Mouse (Mus musculus): ENCODE measurements around the gene Rsph14.

The Rsph14 gene

DNA sequence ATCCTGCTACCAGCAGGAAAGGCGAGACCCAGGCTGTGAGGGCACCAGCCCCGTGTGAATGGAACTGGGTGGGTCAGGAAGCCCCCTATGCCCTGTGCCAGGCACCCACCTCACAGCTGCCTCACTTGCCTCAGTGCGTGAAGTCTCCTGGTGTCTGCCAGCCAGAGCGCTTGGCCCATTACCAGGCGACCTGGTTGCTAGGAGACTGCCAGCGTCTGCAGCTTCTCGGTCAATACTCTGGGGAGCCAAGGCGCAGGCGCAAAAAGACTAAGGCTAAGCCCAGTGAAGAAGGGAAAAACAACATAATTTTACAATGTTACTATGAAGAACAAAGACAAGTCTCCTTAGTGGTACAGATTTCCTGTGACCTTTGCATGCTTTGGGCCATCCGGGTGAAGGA is at the start of gene Rsph14:
TSS of gene Rsph14 (minus strand) at position 192 of the 400 bp plus-strand sequence.
- DNase-seq (ENCODE audit: low spot score), result peak; percentile 75

DNA sequence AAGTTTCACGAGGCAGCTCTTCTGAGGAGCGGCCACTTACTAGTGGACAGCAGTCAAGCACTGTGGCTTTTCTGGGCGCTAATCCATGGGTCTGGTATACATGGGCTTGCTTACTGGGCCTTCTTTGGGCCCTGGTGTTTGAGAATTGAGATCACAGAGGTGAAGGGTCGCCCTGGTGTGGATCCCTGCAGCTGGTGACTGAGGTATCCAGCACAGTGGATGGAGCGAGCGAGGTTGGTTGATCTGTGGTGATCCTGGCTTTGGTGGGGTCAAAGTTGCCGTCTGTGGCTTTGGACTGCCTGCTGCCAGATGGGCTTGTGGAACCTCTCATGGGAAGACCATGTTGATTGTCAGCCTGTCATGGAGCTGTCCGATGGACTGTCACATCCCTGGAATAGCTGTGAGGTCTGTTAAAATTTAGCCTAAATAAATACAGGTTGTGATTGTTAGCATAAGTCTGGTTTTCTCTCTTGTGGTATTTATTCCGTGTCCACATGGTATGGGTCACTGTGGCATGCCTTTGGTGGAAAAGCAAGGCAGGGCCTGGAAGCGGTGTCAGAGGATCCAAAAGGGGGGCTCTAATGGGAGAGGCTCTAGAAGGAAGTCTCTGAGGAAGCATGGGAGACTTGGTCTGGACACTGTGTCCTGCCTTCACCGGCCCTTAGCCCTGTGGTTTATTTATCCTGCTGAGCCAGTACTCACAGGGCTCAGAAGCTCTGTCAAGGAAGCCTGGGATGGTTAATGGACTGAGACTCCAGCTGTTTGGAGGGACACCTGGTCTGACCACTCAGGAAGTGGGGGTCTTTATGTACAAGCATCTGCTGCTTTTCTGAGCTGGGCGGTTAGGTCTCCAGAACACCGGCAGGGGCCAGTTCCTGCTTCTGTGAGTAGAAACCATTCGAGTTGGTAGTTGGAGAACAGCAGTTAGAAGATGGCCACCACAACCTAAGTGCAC is 46.1 kb upstream of the Rsph14 start:
- no peak for DNase-seq (ENCODE audit: low spot score)

DNA sequence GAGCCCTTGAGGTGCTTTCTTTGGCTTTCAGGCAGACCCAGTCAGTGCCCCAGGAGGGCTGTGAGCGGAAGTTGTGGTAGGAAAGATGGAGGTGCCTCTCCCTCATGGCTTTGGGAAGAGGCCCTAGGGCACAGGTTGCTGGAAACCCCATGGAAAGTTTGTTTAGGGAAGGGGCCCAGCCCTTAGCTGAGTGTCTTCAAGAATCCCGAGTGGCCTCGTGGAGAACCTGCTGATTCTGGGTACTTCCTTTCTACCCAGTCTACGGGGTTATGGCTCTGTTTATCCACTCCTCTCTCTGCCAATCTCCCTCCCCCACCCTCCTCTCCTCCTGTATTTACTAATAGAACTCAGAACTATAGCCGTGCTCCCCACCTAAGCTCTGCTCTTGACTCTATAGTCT is 43.3 kb upstream of the Rsph14 start:
- no peak for DNase-seq (ENCODE audit: low spot score)

GRCm38 (mm10) chr10:75070281-75070976 is 38.0 kb upstream of the Rsph14 start:
- DNase-seq (ENCODE audit: low spot score), result no peak

DNA sequence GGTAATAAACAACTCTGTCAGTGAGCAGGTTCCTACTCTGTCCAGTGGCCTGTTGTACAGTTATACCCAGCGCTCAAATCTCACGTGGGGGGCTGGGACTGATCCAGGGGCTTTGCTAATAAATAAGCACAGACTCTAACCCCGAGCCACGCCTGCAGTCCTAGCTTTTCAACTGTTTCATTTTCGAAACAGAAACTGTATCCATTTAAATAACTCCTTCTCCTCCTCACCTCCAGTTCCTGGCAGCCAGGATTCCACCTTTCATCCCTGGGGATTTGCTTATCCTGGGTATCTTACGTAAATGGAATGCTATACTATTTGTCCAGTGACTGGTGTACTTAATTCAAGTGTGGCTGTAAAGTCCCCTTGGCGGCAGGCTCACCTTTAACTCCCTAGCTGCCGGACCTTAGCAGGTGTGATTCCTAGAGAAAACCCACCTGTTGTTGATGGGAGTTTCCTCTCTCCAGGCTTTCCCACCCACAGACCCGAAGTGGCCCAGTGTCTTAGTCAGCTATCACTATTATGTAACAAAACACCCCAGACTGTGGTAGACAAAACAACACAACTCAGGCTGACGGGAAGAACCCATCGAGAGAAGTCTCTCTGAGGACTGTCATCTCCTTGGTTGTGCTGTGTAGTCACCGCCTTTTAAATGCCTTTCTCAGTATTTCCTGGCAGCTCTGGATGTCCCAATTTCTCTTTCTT is 36.4 kb upstream of the Rsph14 start:
- no peak for DNase-seq (ENCODE audit: low spot score)

DNA sequence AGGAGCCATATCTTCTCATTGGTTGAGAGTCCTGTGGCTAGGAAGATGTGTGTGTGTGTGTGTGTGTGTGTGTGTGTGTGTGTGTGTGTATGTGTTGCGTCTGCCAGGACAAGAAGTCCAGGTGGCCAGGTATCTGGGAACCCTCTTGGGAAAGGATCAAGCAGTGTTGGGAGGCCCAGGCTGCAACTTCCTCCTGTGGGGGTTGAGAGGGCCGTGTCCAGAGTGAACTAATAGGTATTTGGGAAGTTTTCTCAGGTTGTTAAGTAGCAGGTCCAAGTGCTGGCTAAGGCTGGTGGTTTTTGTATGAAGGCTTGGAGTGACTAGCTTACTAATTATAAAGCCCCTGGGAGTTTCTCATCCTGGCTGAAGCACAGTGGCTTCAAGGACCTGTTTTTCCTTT is 35.7 kb upstream of the Rsph14 start:
- DNase-seq (ENCODE audit: low spot score), result no peak

- DNase-seq (ENCODE audit: low spot score), result no peak
Observed at GRCm38 (mm10) chr10:75067446-75067845, 35.1 kb upstream of the Rsph14 start.

DNA sequence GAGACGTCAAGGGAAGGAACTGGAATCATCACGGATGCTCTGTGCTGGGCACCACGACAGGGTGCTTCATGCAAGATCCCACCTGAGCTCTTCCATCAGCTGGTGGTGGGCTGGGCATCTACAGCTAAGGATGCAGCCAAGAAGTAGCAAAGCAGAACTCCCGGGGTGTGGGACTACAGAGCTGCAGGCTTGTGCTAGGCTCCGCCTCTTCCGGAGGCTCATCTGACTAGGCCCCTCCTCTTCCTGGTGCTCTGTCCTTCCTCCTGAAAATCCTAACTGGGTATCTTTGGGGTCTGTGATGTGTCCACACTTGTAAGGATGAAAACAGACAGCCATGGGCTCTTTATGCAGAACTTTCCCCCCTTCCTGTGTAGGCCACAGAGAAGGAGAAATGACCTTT is 33.3 kb upstream of the Rsph14 start:
- DNase-seq (ENCODE audit: low spot score), result no peak

DNA sequence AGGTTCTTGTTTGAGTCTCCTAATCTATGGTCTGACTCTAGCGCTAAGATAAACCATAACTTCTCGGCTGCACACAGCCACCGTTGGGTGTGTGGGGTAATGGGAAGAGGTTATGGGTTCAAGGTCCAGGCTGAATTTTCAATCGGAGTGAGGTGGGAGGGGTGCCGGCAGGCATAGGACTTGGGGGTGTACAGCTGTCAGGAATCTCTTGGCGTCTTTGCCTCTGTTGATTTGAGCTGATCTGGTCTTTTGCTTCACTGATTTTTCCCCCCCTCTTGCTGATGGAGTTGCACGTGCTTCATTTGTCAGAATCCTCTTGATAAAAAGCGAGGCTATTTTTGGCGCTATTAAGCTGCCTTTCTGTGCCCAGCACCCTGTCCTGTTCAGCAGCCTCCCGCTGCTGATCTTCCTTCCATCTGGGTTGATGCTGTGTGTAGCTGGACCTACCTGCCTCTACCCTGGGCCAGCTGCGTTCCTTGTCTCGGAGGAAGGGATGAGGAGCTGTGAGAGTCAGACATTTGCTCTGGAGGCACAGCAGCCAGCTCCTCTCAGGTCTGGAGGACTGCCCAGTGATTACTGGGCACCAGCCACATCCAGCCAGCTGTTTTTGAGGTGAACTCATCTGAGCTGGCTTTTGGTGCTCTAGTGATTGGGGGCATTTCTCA is 31.0 kb upstream of the Rsph14 start:
- no peak for DNase-seq (ENCODE audit: low spot score)

GRCm38 (mm10) chr10:75062621-75063020 is 30.2 kb upstream of the Rsph14 start:
- DNase-seq (ENCODE audit: low spot score), result no peak

DNA sequence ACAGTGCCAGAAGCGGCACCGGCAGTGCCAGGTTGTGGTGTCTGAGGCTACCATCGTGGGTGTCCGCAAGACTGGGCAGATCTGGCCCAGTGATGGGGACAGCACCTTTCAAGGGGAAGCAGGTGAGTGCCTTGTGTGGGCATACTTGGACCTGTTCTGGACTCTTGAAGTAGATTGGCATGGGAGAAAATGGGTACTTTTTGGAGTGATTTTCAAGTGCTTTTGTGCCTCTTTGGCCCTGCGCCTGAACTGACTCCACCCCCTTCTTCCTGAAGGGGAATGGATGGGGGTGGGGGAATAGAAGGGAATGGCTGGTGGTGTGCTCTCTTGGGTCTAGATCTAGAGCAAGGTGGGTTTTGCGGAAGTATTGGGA is 29.8 kb upstream of the Rsph14 start:
- DNase-seq (ENCODE audit: low spot score), result no peak

DNA sequence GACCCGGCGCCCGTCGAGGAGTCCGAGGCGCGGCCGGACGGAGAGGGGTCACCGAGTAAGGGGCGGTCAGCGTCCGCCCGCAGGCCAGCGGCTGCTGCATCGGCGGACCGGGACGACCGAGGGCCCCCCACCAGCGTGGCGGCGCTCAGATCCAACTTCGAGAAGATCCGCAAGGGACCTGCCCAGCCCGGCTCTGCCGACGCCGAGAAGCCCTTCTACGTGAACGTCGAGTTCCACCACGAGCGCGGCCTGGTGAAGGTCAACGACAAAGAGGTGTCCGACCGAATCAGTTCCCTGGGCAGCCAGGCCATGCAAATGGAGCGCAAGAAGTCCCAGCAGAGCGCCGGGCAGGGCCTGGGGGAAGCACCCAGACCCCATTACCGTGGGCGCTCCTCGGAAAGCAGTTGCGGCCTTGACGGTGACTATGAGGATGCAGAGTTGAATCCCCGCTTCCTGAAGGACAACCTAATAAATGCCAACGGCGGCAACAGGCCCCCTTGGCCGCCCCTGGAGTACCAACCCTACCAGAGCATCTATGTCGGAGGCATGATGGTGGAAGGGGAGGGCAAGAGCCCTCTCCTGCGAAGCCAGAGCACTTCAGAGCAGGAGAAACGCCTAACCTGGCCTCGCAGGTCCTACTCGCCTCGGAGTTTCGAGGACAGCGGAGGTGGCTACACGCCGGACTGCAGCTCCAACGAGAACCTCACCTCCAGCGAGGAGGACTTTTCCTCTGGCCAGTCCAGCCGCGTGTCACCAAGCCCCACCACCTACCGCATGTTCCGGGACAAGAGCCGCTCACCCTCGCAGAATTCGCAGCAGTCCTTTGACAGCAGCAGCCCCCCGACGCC is 29.2 kb upstream of the Rsph14 start:
- DNase-seq (ENCODE audit: low spot score), result peak; percentile 50

- peak; percentile 47 for DNase-seq (ENCODE audit: low spot score)
Observed at GRCm38 (mm10) chr10:75060843-75061235, 28.5 kb upstream of the Rsph14 start.

GRCm38 (mm10) chr10:75060217-75060842 is 27.9 kb upstream of the Rsph14 start, which contains the start of gene Bcr:
TSS of gene Bcr (plus strand) at chr10:75060592.
- peak; percentile 77 for DNase-seq (ENCODE audit: low spot score)

- peak; percentile 84 for DNase-seq (ENCODE audit: low spot score)
Observed at GRCm38 (mm10) chr10:75059396-75059795, 27.0 kb upstream of the Rsph14 start.

GRCm38 (mm10) chr10:75058761-75059395 is 26.5 kb upstream of the Rsph14 start:
- peak; percentile 54 for DNase-seq (ENCODE audit: low spot score)

GRCm38 (mm10) chr10:75058336-75058735 is 25.9 kb upstream of the Rsph14 start:
- no peak for DNase-seq (ENCODE audit: low spot score)

GRCm38 (mm10) chr10:75056255-75056654 is 23.9 kb upstream of the Rsph14 start:
- no peak for DNase-seq (ENCODE audit: low spot score)

DNA sequence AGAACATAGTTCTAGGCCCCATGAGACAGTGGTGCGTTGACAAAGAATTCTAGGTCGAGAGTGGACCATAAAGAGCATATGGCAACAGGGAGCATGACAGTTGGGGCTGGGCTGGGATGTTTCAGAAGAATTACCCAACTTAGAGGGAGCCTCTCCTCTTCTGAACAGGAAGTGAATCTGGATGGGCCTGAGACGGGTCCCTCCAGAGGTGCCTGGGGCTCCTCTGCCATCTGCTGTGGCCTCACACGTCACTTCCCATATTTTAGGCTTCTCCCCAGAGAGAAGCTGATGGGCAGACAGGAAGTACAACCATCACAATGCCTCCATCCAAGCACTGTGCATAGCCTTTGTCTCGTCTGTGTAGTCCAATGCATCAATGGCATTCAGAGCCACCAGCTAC is 23.3 kb upstream of the Rsph14 start:
- DNase-seq (ENCODE audit: low spot score), result no peak

DNA sequence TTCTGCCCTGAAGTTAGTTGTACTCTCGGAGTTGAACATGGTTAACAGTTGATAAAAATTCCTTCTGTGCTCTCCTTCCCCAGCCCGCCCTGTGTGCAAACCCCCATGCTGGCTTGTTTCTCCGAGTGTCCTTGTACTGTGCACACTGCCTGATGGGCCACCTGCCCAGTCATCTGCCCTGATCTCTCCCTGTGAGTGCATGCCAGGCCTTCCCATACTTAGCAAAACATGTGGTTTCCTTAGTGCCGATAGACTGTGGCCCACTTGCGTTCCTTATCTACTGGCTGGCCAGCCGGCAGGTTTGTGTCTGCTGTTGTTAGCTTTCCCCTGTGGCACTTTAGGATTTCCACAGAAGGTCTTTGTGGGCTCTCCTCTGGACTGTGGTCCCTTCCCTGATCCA is 21.7 kb upstream of the Rsph14 start:
- no peak for DNase-seq (ENCODE audit: low spot score)
